Mouse (Mus musculus) heart, postnatal 0 days (tissue): ENCODE data around the gene Tcf12. TPM values are rescaled to one million over a fixed set of nuclear protein-coding genes. Genes with fewer than 3 reads are reported as not detected.

Experiments
- ATAC-seq: fragments of 200-750 bp; cut with Nextera tagmentation; 2 replicates; pipeline ENCODE4 v1.8.0; 2017; ENCODE audit warnings: low read depth, moderate number of reproducible peaks, moderate library complexity; ENCODE audit not compliant: insufficient read depth
- DNase-seq: peaks from one replicate; pipeline ENCODE4 v3.0.0-alpha.2; 2016; ENCODE audit warnings: low spot score
- H3K27ac ChIP-seq: fragments of 300-500 bp; sonication (generic); 2 replicates; pipeline ENCODE4 v1.5.1; 2014; ENCODE audit warnings: low read depth, mild to moderate bottlenecking
- H3K27me3 ChIP-seq: fragments of 300-500 bp; sonication (generic); 2 replicates; pipeline ENCODE4 v1.6.1; 2014; ENCODE audit warnings: low read length, mixed read lengths; ENCODE audit not compliant: control insufficient read depth, insufficient read depth
- H3K36me3 ChIP-seq: fragments of 300-500 bp; sonication (generic); replicated peaks from 2 replicates; pipeline ENCODE4 v1.6.1; 2014; ENCODE audit warnings: low read length, mixed read lengths; ENCODE audit not compliant: control insufficient read depth, insufficient read depth
- H3K4me1 ChIP-seq: fragments of 300-500 bp; sonication (generic); 2 replicates; pipeline ENCODE4 v1.6.1; 2014; ENCODE audit warnings: antibody characterized with exemption; ENCODE audit not compliant: control insufficient read depth, insufficient read depth
- H3K4me2 ChIP-seq: fragments of 300-500 bp; sonication (generic); 2 replicates; pipeline ENCODE4 v1.6.1; 2014; ENCODE audit warnings: low read depth, mild to moderate bottlenecking, low read length, moderate library complexity
- H3K4me3 ChIP-seq: fragments of 300-500 bp; sonication (generic); 2 replicates; pipeline ENCODE4 v1.5.1; 2014; ENCODE audit warnings: low read depth, low read length
- H3K9ac ChIP-seq: fragments of 300-500 bp; sonication (generic); replicated peaks from 2 replicates; pipeline ENCODE4 v1.6.1; 2014; ENCODE audit warnings: low read depth, low read length, mixed read lengths
- H3K9me3 ChIP-seq: fragments of 300-500 bp; sonication (generic); replicated peaks from 2 replicates; pipeline ENCODE4 v1.6.1; 2016; ENCODE audit warnings: low read length; ENCODE audit not compliant: control insufficient read depth
- CTCF ChIP-seq: IDR thresholded peaks from 2 replicates; pipeline ENCODE4 v1.5.1; 2016; ENCODE audit warnings: antibody characterized with exemption, control low read depth, low read depth
- EP300 ChIP-seq: IDR thresholded peaks from 2 replicates; pipeline ENCODE4 v1.6.1; 2016; ENCODE audit warnings: antibody characterized with exemption, low read depth
- WGBS: fragments of 180-500 bp; shearing (Covaris S2); extraction: QIAGEN DNeasy Blood & Tissue Kit; methylation state at CpG from one replicate; pipeline ENCODE4 v1.1.7; 2014; 5-methylcytosine and 5-hydroxymethylcytosine counted together
- microRNA-seq: library from miRNA; unstranded; fragments of <30 nt; microRNA quantifications from one replicate; pipeline ENCODE4, GENCODE M21; 2016
- polyA plus RNA-seq: library from polyadenylated mRNA; unstranded; fragments of >200 nt; fragmentation: Nextera tagmentation; extraction: Ambion mirVana; gene quantifications from 2 replicates; pipeline ENCODE4 v1.2.1, GENCODE M21; 2015
- total RNA-seq: library from RNA; depleted of rRNA; stranded (reverse); fragments of >200 nt; gene quantifications from 2 replicates; pipeline ENCODE4 v1.2.3, GENCODE M21; 2014; ENCODE audit warnings: low replicate concordance; rRNA removed

Gene Tcf12
- total and polyA plus RNA-seq, 2 experiments from 2014 or later: 14.3 to 69.4 TPM

GRCm38 (mm10) chr9:71803281-71803680, 308.4 kb downstream of the Tcf12 start:
- 57% methylated on average over 7 of the region's 7 CpGs for WGBS
- ATAC-seq (no peak), DNase-seq (no peak)
- H3K27ac ChIP-seq: no peak overlapping the region
- 0 out of 2 replicates have a peak, but pooled peaks cover 4% of the 10 kb centered on the region for H3K27me3 ChIP-seq
- H3K36me3 ChIP-seq: no peaks in the 10 kb centered on the region
- no peak overlapping the region for H3K4me2 ChIP-seq
- H3K9me3 ChIP-seq: no peaks in the 10 kb centered on the region
- H3K4me1 ChIP-seq: no peaks in the 10 kb centered on the region
- H3K9ac ChIP-seq: no peak overlapping the region
- no peak overlapping the region for H3K4me3 ChIP-seq
- TF ChIP-seq EP300 (no peak), CTCF (no peak)

GRCm38 (mm10) chr9:71799598-71799997, 312.1 kb downstream of the Tcf12 start:
- H3K27me3 ChIP-seq: 0 out of 2 replicates have a peak, but pooled peaks cover 7% of the 10 kb centered on the region
- 64% methylated on average over 5 of the region's 5 CpGs for WGBS
- ATAC-seq: no peak

GRCm38 (mm10) chr9:71798176-71798575, 313.5 kb downstream of the Tcf12 start:
- H3K9me3 ChIP-seq: no peaks in the 10 kb centered on the region
- WGBS: 62% methylated on average over 5 of the region's 5 CpGs
- ATAC-seq (no peak), DNase-seq (no peak)
- TF ChIP-seq CTCF (no peak), EP300 (no peak)
- no peak overlapping the region for H3K27ac ChIP-seq
- H3K36me3 ChIP-seq: no peaks in the 10 kb centered on the region
- H3K4me2 ChIP-seq: no peak overlapping the region
- no peak overlapping the region for H3K9ac ChIP-seq
- no peaks in the 10 kb centered on the region for H3K4me1 ChIP-seq
- H3K4me3 ChIP-seq: no peak overlapping the region
- H3K27me3 ChIP-seq: 0 out of 2 replicates have a peak, but pooled peaks cover 7% of the 10 kb centered on the region

More at GRCm38 (mm10) chr9:71799598-71799997, 312.1 kb downstream of the Tcf12 start:
- no peaks in the 10 kb centered on the region for H3K9me3 ChIP-seq
- H3K27ac ChIP-seq: no peak overlapping the region
- H3K9ac ChIP-seq: no peak overlapping the region
- no peaks in the 10 kb centered on the region for H3K4me1 ChIP-seq
- H3K4me2 ChIP-seq: no peak overlapping the region
- H3K36me3 ChIP-seq: no peaks in the 10 kb centered on the region
- TF ChIP-seq CTCF (no peak), EP300 (no peak)
- DNase-seq: no peak
- no peak overlapping the region for H3K4me3 ChIP-seq

Small RNA genes lying within 50 kb of the gene (microRNA-seq; reads per million reads assigned to microRNA genes)
- gene Gm27450: not detected

Other genes with a start within 250 kb of the Tcf12 start
- 40.9 and 42.6 TPM in 2 replicates for gene Zfp280d, start 163.0 kb upstream of the Tcf12 start, total RNA-seq
- 14.8 and 15.5 TPM in 2 replicates for gene Zfp280d, start 163.0 kb upstream of the Tcf12 start, polyA plus RNA-seq